Mouse (Mus musculus): ENCODE measurements around the gene Rnft2. TPM values are rescaled to one million over a fixed set of nuclear protein-coding genes. Genes with fewer than 3 reads are reported as not detected.

Gene Rnft2
- polyA plus RNA-seq, 2 experiments from 2014 or later, result 0.26 TPM; not detected in 1

Other genes with a start within 250 kb of the Rnft2 start
- gene Tesc, start 217.4 kb downstream of the Rnft2 start, polyA plus RNA-seq (2017; shearing (Covaris generic)), result 1 to 10 TPM; 6.5 to 7.7 TPM
- gene Fbxw8, start 89.7 kb downstream of the Rnft2 start, polyA plus RNA-seq (2017; shearing (Covaris generic)), result 1 to 10 TPM; 3.1 to 3.6 TPM
- under 1 TPM in 1 of 2 experiments, not detected in 1; 0.08 TPM for gene Hrk, start 80.5 kb downstream of the Rnft2 start, polyA plus RNA-seq (2017; shearing (Covaris generic))
- gene 2410131K14Rik, start 111 bp upstream of the Rnft2 start, polyA plus RNA-seq (2017; shearing (Covaris generic)), result 1 to 10 TPM; 2.5 to 3.5 TPM